Mouse (Mus musculus) limb, embryonic 11.5 days (tissue): ENCODE measurements around the gene Prdm5. TPM values are rescaled to one million over a fixed set of nuclear protein-coding genes. Genes with fewer than 3 reads are reported as not detected.

ENCODE experiments used
- ATAC-seq: fragments of 200-750 bp; cut with Nextera tagmentation; 2 replicates; pipeline ENCODE4 v1.8.0; 2017; ENCODE audit warnings: low read depth; ENCODE audit not compliant: insufficient number of reproducible peaks, low FRiP score, low TSS enrichment
- DNase-seq: peaks from one replicate; pipeline ENCODE4 v3.0.0-alpha.2; 2015; ENCODE audit warnings: low spot score
- H3K27ac ChIP-seq: fragments of 300-500 bp; sonication (generic); replicated peaks from 2 replicates; pipeline ENCODE4 v1.5.1; 2014; ENCODE audit warnings: low read depth, mild to moderate bottlenecking, low read length
- H3K27me3 ChIP-seq: fragments of 300-500 bp; sonication (generic); 2 replicates; pipeline ENCODE4 v1.6.1; 2014; ENCODE audit warnings: mild to moderate bottlenecking, low read length, mixed read lengths; ENCODE audit not compliant: control insufficient read depth, insufficient read depth
- H3K36me3 ChIP-seq: fragments of 300-500 bp; sonication (generic); 2 replicates; pipeline ENCODE4 v1.6.1; 2014; ENCODE audit warnings: mild to moderate bottlenecking, low read length, moderate library complexity, mixed read lengths; ENCODE audit not compliant: control insufficient read depth, insufficient read depth
- H3K4me1 ChIP-seq: fragments of 300-500 bp; sonication (generic); 2 replicates; pipeline ENCODE4 v1.6.1; 2014; ENCODE audit warnings: low read length, mixed read lengths; ENCODE audit not compliant: control insufficient read depth, insufficient read depth
- H3K4me2 ChIP-seq: fragments of 300-500 bp; sonication (generic); 2 replicates; pipeline ENCODE4 v1.6.1; 2014; ENCODE audit warnings: low read depth, mild to moderate bottlenecking, moderate library complexity; ENCODE audit not compliant: severe bottlenecking
- H3K4me3 ChIP-seq: fragments of 300-500 bp; sonication (generic); 2 replicates; pipeline ENCODE4 v1.5.1; 2014; ENCODE audit warnings: low read depth, low read length
- H3K9ac ChIP-seq: fragments of 300-500 bp; sonication (generic); 2 replicates; pipeline ENCODE4 v1.6.1; 2014; ENCODE audit warnings: mild to moderate bottlenecking, low read length
- H3K9me3 ChIP-seq: fragments of 300-500 bp; sonication (generic); 2 replicates; pipeline ENCODE4 v1.6.1; 2016; ENCODE audit warnings: low read length; ENCODE audit not compliant: control insufficient read depth
- WGBS: fragments of 180-500 bp; shearing (Covaris S2); extraction: QIAGEN DNeasy Blood & Tissue Kit; methylation state at CpG from one replicate; pipeline ENCODE4 v1.1.7; 2014; 5-methylcytosine and 5-hydroxymethylcytosine counted together
- polyA plus RNA-seq: library from polyadenylated mRNA; unstranded; fragments of >200 nt; fragmentation: Nextera tagmentation; extraction: Ambion mirVana; gene quantifications from 2 replicates; pipeline ENCODE4 v1.2.1, GENCODE M21; 2014

The Prdm5 gene
- polyA plus RNA-seq, 1 experiment from 2014 or later: 21.8 TPM

DNA sequence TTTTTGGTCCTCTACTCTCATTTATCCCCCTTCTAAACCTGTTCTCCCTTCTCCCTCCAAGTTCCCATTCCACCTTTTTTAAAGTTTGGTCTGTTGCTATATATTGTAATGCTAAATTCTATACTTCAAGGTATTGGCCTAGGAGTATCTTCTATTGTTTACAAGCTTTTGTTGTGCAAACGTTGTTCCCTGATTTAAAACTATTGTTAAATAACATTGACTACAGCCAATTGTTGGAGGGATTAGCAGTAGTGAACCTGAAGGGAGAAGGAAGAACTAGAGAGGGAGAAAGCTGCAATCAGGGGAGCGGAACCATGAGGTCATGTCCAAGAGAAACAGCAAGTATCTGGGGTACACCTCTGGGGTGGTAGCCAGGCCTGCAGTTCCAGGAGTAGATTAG, 18.5 kb downstream of the Prdm5 start:
- H3K36me3 ChIP-seq: no peaks in the 10 kb centered on the region

DNA sequence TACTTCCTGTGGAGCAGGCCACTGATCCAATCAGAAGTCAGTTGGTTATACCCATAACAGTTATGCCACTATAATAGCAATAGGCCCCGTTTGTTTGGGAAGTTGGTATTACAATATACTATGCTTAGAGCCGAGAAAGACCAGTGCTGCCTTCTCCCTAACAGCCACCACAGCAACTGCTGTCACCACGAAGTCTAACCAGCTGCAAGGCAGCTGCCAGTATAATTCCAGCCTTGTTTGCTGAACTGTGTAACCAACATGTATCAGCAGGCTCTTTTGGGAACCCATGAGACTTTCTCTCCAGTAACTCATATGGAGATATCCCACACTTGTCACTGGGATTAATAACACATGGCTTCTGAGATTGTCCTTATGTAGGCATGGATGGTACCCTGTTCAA, 19.6 kb downstream of the Prdm5 start:
- DNase-seq: no peak
- Histone ChIP-seq H3K4me2 (no peak overlapping the region), H3K36me3 (no peaks in the 10 kb centered on the region), H3K27ac (no peak overlapping the region), H3K4me1 (no peaks in the 10 kb centered on the region), H3K27me3 (no peaks in the 10 kb centered on the region), H3K9ac (no peak overlapping the region), H3K9me3 (no peaks in the 10 kb centered on the region), H3K4me3 (no peak overlapping the region)
- 91% methylated on average over 3 of the region's 3 CpGs for WGBS
- ATAC-seq: no peak

More for the DNA sequence above, 18.5 kb downstream of the Prdm5 start:
- 80% methylated on average over 2 of the region's 2 CpGs for WGBS
- DNase-seq (no peak), ATAC-seq (no peak)
- H3K27ac ChIP-seq: no peak overlapping the region
- no peaks in the 10 kb centered on the region for H3K9me3 ChIP-seq
- no peak overlapping the region for H3K9ac ChIP-seq
- H3K4me1 ChIP-seq: no peaks in the 10 kb centered on the region
- no peak overlapping the region for H3K4me2 ChIP-seq
- H3K27me3 ChIP-seq: no peaks in the 10 kb centered on the region
- H3K4me3 ChIP-seq: no peak overlapping the region

DNA sequence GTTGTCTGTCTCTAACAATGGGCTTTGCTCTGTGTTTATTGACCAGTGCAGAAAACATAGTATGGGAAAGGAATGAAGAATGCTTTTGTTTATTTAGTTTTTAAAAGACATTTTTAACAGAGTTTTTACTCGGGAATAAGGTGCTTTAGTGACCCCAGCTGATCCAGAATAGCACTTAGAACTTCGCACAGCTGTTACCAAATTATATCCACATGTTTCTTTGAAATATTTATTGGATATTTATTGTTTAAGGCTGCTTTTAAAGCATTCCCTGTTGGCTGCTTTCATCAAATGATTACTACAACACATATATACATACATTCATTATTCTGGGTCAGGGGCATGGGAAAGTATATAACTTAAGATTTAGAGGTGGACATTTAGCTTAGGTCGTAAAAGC, 32.9 kb downstream of the Prdm5 start:
- no peak for DNase-seq
- H3K9me3 ChIP-seq: no peaks in the 10 kb centered on the region
- no peaks in the 10 kb centered on the region for H3K36me3 ChIP-seq
- no peaks in the 10 kb centered on the region for H3K27me3 ChIP-seq
- H3K4me3 ChIP-seq: no peak overlapping the region
- no peaks in the 10 kb centered on the region; the same call in 1 of the 2 replicates for H3K4me1 ChIP-seq
- peak; percentile 62; the same call in 1 of the 2 replicates for ATAC-seq
- 17% methylated on average over 3 of the region's 3 CpGs for WGBS
- H3K27ac ChIP-seq: no peak overlapping the region
- no peak overlapping the region for H3K9ac ChIP-seq
- no peak overlapping the region for H3K4me2 ChIP-seq

DNA sequence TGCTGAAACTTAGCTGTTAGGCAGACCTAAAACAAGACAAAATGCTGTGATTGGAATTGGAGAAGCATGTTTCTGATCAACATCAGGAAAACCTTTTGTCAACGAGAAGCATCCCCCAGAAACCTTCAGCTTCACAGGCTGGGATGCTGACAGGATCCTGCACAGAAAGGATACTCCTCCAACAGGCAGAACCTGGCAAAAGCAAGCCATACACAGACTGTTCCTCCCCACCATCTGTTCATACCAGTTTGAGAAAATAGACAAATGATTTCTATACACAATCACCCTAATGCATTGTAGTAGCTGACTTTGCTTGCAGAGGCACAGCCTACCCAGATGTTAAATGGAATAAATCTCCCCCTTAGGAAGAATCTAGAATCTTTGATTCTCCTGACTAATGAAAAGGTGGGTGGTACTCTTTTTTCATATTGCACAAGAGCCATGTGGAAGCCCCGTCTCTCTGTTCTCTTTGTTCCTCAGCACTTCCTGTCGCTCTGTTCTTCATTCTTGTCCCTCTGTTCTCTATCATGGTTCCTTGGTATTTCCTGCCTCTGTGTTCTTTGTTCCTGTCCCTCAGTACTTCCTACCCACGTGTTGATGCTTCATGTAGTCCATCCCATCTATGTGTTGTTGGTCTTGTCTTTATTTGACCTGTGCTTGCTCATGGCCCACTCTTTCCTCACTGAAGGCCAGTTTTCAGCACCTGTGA, 39.4 kb downstream of the Prdm5 start:
- no peak for ATAC-seq
- H3K4me3 ChIP-seq: no peak overlapping the region
- WGBS: 69% methylated on average over 4 of the region's 4 CpGs
- no peak overlapping the region for H3K9ac ChIP-seq
- no peaks in the 10 kb centered on the region for H3K36me3 ChIP-seq
- DNase-seq: no peak
- H3K9me3 ChIP-seq: no peaks in the 10 kb centered on the region
- no peaks in the 10 kb centered on the region for H3K27me3 ChIP-seq
- no peak overlapping the region for H3K27ac ChIP-seq
- no peaks in the 10 kb centered on the region for H3K4me1 ChIP-seq
- no peak overlapping the region for H3K4me2 ChIP-seq

DNA sequence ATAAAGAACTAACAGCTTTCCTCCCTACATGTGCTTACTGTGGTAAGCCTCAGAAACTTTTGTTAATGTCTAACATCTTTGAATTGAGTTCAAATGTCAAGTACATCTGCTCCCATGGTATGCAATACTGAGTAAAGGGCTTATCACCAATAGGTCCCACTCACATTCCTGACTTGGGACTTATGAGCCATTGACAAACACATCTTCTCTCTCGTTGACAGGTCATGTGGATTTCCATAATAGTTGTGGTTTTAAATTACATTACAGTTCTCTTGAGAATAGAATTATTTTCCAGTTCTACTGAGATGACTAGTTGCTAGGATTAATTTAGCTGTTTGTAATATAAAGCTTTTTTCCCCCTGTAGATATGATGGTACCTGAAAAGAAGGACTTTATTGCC, 49.9 kb downstream of the Prdm5 start:
- DNase-seq (no peak), ATAC-seq (no peak)
- no peak overlapping the region for H3K27ac ChIP-seq
- no peaks in the 10 kb centered on the region for H3K9me3 ChIP-seq
- H3K27me3 ChIP-seq: no peaks in the 10 kb centered on the region
- no peaks in the 10 kb centered on the region for H3K36me3 ChIP-seq
- no peaks in the 10 kb centered on the region for H3K4me1 ChIP-seq
- 73% methylated on average over 1 of the region's 1 CpGs for WGBS
- H3K4me3 ChIP-seq: no peak overlapping the region
- H3K4me2 ChIP-seq: no peak overlapping the region
- no peak overlapping the region for H3K9ac ChIP-seq

DNA sequence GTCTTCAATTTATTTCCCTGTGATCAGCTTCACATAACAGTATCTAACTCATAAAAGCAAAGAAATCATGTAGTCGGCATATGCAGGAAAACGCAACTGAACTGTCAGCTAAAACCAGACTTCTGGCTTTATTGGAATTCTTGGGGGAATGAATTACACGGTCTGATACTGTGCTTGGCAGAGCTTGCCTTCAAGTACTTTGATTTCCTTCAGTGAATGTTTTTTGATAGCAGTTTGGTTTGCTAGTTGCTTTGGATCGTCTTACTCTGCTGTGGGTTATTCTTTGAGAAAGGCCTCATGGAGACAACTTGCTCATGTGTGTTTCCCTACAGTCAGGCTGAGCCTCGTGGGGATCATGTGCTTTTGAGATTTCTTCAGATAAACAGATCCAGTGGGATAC, 52.7 kb downstream of the Prdm5 start:
- Histone ChIP-seq H3K4me1 (no peaks in the 10 kb centered on the region), H3K9me3 (no peaks in the 10 kb centered on the region), H3K4me2 (no peak overlapping the region), H3K27me3 (no peaks in the 10 kb centered on the region), H3K27ac (no peak overlapping the region), H3K4me3 (no peak overlapping the region), H3K9ac (no peak overlapping the region), H3K36me3 (no peaks in the 10 kb centered on the region)
- 87% methylated on average over 5 of the region's 5 CpGs for WGBS
- DNase-seq (no peak), ATAC-seq (no peak)

DNA sequence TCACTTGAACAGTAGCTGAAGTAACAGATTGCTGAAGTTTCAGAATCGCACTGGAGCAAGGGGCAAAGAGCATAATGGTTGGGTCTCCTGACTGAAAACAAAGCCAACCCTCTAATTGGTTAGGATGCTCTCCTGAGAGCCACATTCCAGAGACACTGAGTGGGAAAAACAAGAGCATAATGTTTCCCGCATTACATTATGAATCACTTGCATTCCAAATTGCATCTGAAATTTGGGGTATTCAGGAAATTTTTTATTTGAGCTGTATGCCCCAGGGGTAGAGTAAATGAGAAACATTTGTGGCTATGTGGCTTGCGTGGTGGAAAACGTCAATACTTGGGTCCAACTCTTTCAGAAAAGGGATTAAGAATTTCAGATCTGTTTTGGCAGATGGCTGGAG, 55.2 kb downstream of the Prdm5 start:
- WGBS: 83% methylated on average over 4 of the region's 4 CpGs
- Histone ChIP-seq H3K4me3 (no peak overlapping the region), H3K9ac (no peak overlapping the region), H3K36me3 (no peaks in the 10 kb centered on the region), H3K4me1 (no peaks in the 10 kb centered on the region), H3K27me3 (no peaks in the 10 kb centered on the region), H3K4me2 (no peak overlapping the region), H3K27ac (no peak overlapping the region), H3K9me3 (no peaks in the 10 kb centered on the region)
- ATAC-seq: no peak
- DNase-seq: no peak

DNA sequence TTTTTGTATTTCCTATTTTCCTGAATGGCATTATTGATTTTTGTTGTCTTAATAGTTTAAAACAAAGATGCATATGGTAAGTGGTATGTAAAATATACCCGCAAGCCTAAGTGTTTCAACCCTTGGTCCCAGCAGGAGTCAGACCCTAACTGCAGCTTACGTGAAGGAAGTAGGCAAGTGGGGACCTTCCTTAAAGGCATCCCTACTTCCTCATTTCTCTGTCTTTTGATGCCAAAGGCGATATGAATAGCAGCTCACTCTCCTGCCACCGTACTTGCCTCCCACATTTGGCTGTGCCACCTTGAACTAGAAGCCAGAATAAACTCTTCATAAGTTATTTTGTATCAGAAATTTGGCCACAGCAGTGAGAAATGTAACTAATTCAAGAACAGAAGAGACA, 63.8 kb downstream of the Prdm5 start:
- Histone ChIP-seq H3K9me3 (no peaks in the 10 kb centered on the region), H3K4me2 (no peak overlapping the region), H3K36me3 (no peaks in the 10 kb centered on the region), H3K4me3 (no peak overlapping the region), H3K9ac (no peak overlapping the region), H3K27ac (no peak overlapping the region), H3K4me1 (no peaks in the 10 kb centered on the region), H3K27me3 (no peaks in the 10 kb centered on the region)
- WGBS: 90% methylated on average over 4 of the region's 4 CpGs
- ATAC-seq: no peak
- no peak for DNase-seq

DNA sequence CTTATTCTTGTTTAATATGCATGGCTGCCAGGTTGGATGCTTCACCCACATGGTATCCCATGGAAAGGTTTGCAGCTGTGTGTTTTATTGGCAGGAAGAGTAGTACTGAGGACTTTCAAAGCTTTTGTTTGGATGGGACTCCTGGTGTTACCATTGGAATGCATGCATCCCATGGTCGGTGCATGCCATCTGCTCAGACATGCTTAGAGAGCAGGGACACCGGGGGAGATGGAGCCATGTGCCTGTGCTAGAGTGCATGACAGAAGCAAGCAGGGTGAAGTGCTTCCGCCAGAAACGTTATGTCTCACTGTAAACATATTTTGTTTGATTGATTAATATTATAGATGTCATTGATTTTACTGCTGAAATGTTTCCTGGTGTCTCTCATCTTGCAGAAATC, 70.3 kb downstream of the Prdm5 start:
- no peak for DNase-seq
- Histone ChIP-seq H3K4me3 (no peak overlapping the region), H3K27me3 (no peaks in the 10 kb centered on the region), H3K9me3 (no peaks in the 10 kb centered on the region), H3K4me1 (no peaks in the 10 kb centered on the region), H3K27ac (no peak overlapping the region), H3K4me2 (no peak overlapping the region), H3K36me3 (no peaks in the 10 kb centered on the region), H3K9ac (no peak overlapping the region)
- 81% methylated on average over 4 of the region's 4 CpGs for WGBS
- ATAC-seq: no peak
